Mouse (Mus musculus): ENCODE results near the gene Eef1akmt2.

Eef1akmt2 gene

DNA sequence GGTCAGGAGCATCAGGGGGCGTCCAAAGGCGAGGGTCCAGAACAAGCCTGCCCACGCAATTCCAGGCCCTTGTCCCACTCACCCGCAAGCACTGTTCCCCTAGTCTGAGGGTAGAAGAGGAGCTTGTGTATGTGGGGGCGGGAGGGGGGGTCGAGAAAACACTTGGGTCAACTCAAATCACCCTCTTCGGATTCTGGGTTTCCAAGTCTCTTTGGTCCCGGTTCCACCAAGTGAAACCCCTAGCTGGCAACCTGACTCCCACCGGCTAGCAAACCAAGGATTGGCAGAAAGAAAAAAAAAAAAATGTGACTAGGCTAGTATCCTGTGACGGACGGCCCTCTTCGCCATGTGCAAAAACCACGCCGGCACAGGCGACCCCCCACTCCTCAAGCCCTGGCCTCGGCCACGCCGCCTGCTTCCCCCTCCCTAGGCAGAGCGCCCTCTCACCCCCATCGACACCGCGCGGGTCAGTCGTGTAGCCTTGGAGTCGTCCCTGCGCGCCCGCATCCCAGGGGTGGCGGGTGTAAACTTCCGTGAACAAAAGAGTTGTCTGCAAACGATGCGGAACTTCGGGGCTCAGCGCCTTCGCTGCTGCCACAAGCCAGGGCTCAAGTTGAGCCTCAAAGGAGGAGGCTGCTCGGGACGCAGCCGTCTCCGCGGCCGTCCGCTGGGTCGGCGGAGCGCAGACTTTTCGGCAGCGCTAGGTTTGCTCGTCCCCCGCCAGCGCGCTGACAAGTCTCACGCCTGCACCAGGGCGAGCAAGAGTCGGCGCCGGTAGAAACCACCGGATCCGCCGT lies 39.7 kb downstream of the Eef1akmt2 start:
- in situ Hi-C loops (cut with MboI, MseI) = no loop called here

DNA sequence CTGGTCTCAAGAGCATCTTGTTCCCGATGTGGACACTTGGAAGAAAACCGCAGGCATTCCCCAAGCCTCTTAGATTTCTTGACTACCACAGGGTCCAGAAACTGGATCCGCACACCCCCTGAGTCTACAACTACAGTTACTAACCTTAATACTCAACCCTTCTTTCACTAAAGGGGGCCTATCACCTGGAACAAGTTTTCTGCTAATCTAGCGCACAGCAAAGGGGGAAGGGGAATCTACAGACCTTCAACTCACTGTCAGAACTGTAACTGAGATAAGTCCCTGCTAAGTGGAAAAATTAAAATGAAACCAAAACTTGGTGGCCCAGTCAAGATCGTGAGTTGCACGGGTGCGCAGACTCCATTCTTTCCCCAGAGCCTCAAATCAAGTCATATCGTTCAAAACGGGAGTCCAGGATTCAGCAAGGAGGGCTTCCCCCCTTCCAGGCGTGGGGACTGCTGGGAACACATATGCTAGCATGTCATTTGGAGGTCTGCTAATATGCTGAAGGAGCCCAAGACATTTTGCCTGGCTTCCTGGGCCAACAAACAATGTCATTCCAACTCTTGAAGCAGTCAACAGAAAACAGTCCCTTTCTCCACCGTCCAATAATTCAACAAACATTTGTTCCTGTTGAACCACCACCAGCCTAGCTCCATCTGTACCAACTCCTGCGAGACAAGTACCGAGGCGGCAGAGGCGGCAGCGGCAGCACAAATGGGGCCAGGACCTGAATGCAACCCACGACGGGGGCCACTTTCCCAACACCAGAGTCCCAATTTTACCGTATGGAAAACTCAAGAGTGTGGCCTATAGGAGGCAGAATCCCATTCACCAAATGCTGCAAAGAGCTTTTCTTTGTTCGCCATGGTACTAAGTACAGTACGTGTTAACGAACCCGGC lies 40.5 kb downstream of the Eef1akmt2 start:
- in situ Hi-C loops (cut with MboI, MseI) = no loop called here

DNA sequence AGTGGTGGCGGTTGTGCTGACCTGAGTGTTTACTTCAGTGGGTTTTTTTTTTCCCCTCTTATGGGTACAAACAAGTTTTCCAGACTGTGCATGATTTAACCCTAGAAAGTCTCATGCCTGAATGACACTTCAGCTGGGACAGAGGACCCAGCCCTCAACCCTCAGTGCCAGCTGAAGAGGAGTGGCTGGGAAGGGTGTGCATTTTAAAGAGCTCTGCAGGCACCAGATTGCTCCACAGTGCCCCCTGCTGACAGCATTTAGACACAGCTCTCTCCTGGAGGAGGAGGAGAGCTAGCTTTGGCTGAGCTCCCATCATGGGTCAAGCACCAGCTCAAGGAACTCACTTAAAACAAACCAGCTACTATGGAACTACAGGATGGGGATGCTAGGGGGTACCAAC lies 41.6 kb downstream of the Eef1akmt2 start:
- in situ Hi-C loops (cut with MboI, MseI) = no loop called here

DNA sequence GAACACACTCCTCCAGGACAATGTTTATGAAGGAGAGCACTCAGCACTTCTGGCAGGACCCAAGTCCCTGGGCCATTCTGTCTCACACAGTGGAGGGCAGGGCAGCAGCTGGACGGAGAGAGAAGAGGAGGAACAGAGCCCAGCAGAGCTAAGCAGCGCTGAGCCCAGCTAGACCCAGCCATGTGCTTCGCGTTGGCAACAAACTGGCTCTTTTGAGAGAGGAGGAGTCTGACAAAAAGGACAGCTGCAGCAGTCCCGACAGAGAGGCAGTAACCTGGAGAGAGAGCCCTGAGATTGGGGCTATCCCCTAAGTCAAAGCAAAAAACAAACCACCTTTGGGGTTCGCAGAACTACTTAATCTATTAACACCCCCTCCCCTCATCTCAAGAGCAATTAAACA lies 42.1 kb downstream of the Eef1akmt2 start:
- in situ Hi-C loops (cut with MboI, MseI) = no loop called here

DNA sequence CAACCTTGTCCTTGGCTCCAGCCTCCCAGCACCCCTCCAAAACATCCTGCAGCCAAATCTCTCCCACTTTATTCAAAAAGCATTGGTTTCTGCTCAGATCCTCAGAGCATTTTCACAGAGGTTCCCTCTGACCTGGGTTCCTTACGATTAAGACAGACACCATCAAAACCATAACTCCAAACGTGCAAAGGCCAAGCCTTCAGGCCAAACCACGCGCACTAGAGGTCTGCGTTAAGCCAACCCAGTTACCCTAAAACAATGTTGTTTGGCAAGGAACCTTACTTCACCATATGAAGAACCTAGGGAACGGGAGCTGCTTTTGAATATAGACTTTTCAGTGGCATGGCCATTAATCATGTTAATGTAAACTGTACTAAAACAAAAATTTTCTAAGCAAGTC lies 42.8 kb downstream of the Eef1akmt2 start:
- in situ Hi-C loops (cut with MboI, MseI) = no loop called here

DNA sequence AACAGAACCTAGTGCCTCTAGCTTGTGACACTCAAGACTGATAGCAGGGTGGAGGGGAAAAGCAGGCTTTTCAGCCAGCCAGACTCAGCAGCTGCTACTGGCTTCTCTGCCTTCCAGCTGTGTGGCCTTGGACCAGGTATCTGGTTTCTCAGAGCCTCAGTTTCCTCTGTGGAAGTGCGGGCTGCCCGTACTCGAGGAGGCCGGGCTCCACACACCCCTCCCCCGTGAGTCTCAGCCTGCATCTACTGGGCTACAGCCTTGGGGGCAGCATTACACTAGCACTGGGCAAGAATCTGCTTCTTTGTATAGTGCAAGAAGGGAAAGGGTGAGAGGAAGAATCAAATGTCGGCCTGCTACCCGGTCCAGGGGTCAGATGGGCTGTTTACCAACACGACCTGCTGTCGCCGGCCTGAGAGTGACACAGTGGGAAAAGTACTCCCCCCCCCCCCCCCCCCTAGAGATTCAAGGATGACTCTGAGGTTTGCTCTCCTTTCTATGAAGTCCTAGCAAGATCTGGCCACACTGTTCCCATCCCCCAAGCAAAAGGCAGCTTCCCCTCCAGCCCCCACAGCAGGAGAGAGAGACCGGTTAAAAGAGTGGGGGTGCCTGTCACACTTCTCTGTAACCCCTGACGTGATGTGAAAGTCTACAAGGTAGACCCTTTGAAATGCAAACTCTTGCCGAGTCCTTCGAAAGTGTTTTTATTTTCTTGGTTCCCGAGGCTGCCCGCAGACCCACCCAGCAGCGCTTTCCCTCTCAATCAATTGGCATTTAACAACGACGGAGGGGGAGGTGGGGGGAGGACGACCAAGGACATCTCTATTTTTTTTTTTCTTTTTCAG lies 43.4 kb downstream of the Eef1akmt2 start:
- in situ Hi-C loops (cut with MboI, MseI) = no loop called here

DNA sequence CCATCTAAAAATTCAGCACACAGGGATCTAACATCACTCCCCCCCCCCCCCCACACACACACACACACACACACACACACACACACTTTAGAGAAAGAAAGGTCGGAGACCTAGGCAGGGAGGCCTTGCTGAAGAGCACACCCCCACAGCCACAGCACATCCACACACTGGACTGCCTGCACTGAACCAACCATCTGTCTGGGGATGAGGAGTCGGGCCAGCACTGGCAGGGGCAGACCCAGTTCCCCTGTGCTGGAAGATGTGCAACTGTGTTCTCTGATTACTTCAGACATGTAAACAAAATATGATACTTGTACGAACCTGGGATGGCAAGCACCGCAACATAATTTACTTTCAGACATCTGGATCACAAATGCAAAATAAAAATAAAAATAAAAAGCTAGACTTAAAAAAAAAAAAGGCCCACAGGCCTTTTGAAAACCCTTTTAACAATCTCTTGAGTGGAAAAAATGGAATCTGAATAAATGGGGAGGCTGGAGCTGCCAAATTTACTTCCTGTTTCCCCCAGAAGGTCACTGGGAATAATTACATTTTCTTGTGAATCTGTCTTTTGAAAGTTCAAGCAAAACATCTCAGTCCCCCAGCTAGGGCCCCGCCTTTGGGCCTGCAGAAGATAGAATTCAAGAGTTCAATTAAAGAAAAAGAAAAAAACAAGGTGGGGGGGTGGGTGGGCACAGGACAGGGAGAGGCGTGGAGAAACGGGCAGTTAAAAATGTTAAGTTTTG lies 44.2 kb downstream of the Eef1akmt2 start:
- in situ Hi-C loops (cut with MboI, MseI) = no loop called here

DNA sequence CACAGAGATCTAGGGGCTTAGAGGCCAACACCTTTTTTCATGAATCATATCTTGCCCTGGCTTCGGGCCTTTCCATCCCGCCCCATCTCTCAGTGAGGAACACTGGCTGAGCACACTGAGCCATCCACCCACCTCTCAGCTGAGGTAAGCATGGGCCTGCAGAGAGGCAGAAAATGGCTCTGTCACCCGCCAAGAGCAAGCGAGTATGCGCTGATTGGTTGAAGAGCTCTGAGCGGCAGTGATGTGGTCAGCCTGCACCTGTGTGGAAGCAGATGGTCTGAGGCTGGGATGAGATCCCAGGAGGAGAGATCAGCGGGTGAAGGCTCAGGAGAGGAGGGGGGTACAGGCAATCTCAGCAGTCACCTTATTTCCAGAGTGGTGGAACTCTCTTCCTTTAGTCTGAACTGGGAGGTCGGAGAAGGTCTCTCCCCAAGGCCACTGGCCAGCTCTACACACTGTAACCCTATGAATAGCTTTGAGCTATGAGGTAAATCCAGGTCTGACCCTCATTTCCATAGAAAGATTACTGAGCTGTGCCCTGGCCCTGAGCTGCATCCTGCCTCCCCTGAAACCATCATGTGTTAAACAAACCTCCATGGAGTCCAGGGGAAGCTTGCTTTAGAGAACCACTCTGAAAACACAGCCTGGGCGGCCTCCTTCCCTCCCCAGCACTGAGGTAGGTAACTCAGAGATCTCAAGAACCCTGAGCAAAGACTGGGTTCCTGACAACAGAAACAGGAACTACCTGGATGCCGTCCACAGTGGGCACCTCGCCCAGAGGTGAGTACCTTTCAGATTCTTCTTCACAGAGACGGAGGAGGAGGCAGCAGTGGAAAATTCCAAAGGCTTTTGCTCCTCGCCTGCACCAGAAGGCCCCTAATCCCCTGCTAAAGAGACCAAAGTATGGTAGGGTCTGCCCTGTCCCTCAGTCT lies 45.3 kb downstream of the Eef1akmt2 start:
- in situ Hi-C loops (cut with MboI, MseI) = no loop called here

DNA sequence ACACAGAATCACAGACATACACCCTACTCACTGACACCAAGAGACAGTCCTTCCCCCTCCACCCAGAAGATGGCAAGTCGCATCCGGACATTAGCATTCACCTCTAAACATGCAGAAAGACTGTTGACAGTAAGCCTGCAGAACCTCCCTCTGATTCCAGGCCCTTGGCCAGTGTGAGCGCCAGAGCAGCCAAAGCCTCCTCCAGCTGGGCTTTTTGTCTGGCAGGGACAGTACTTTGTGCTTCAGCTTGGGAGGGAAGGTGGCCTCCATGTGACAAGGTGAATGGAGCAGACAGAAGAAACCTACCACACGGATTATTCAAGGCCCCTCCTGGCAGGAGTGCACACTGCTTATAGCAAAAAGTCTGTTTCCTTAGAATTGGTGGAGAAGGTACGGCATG lies 46.2 kb downstream of the Eef1akmt2 start:
- in situ Hi-C loops (cut with MboI, MseI) = no loop called here

DNA sequence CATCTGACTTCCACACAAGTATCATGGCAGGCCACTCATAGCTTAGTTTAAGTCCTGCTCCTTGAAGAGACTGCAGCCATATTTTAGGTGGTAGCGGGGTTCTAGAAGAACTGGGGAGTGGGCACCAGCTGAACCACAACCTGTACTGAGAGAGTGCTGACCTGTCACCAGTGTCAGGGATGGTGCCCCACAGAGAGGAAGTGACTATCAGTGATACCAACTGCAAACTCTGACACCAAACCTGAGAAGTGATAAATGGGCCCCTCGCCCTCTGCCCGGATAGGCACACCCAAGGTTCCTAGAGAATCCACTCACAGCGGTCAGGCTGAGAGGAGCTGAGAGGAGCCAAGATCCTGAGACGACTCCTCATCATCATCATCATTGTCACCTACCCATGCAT lies 47.5 kb downstream of the Eef1akmt2 start:
- in situ Hi-C loops (cut with MboI, MseI) = loop anchor here (5.0 kb wide), 1 partner anchor 38 kb away; no protein-coding TSS in a partner anchor

DNA sequence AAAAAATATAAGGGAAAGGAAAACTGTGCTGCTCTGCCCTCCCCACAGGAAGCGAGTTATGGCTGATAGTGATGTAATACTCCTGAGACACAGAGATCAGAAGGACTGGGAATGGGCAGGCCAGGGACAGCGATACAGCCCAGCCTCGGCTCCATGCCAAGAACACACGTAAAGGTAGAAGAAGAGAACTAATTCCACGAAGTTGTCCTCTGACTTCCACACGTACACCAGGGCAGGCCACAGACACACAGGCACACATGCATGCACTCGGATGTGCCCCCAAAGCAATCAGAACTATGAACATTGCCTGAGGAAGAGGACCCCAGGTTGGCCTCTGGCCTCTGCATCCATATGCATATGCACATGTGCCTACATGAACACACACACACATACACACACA lies 48.0 kb downstream of the Eef1akmt2 start:
- in situ Hi-C loops (cut with MboI, MseI) = loop anchor here (5.0 kb wide), 1 partner anchor 37 kb away; no protein-coding TSS in a partner anchor

DNA sequence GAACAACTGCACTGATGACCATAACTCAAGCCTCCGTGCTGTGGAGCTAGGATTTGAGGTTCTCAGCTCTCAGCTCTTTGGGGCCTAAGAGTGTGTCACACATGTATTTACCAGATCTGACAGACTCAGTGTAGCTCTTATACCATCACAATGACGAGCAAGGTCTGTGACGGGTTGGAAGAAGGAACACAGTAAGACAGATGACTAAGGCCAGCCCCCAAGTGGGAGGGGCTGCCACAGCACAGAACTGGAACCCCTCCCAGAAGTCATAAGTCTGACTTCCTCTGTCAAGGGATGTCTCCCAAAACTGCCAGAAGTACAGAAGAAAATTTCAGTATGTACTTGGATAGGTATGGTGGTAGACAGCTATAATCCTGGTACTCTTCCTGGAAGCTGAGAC lies 48.5 kb downstream of the Eef1akmt2 start:
- in situ Hi-C loops (cut with MboI, MseI) = loop anchor here (5.0 kb wide), 1 partner anchor 37 kb away; no protein-coding TSS in a partner anchor

DNA sequence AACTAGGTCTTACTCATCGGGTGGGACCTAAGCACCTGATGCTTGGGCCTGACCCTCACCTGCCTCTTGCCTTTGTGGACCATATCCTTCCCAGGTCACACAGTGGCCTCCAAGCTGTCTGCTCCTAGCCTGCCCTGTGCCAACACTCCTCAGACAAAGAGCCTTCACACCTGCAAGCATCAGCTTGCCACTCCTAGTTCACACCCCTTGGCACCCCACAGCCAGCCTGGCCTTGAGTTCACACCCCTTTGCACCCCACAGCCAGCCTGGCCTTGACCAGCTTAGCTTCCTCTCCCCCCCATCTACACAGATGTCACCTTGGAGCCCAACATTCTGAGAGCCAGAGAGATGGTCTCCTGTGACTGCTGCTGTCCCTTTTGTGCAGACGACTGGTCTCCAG lies 49.1 kb downstream of the Eef1akmt2 start:
- in situ Hi-C loops (cut with MboI, MseI) = loop anchor here (5.0 kb wide), 1 partner anchor 36 kb away; no protein-coding TSS in a partner anchor

DNA sequence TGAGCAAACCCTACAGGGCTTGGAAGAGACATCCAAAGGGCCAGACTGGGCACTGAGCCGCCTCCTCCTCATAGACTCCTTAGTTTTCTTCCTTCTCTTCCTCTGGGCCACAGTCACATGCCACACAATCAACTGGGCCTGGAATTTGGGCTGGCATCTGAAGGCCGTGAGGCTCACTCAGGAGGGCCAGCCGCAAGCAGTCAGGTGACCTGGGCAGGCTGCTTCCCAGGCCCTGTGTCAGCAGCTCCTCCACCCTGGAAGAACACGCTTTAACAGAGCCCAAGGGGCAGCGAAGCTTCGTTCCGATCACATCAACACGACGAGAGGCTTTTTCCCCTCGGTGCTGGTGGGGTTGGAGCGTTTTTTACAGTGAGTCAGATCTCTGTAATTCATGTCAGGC lies 49.8 kb downstream of the Eef1akmt2 start:
- in situ Hi-C loops (cut with MboI, MseI) = loop anchor here (5.0 kb wide), 1 partner anchor 35 kb away; no protein-coding TSS in a partner anchor

DNA sequence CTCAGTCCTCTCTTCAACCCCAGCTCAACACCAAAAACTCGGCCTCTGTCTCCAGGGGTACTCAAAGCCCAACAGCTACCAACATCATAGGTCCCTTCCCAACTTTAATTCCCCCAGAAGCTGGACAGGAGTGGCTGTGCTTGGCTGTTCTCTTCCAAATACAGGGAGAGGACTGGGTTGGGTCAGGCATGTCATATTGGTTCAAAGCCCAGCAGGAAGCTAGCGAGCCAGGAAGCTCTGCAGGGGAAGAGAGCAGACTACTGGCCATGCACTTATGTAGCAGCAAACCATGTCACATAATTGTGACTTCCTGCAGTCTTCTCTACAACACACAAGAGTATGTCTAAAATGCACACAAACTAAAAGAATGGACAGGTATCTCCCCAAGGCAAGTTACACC lies 50.4 kb downstream of the Eef1akmt2 start:
- in situ Hi-C loops (cut with MboI, MseI) = loop anchor here (5.0 kb wide), 1 partner anchor 35 kb away; no protein-coding TSS in a partner anchor

DNA sequence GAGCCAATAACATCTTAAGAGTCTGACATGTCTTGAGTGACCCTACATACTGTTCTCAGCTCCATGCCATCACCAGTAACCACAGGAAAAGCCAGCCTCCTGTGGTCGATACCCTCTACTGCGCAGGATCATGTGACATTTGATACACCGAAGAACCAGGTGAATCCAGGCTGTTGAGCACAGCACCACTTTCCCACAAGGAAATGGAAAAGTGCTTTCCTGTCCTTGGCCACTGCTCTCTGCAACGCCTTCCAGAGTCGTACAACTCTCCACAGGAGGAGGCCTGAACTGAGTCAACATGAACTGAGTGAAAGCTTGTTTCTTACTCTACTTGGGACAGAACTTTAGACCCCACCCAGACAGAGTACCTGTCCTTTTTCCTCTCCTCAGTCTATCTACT lies 51.0 kb downstream of the Eef1akmt2 start:
- in situ Hi-C loops (cut with MboI, MseI) = loop anchor here (5.0 kb wide), 1 partner anchor 34 kb away; no protein-coding TSS in a partner anchor

DNA sequence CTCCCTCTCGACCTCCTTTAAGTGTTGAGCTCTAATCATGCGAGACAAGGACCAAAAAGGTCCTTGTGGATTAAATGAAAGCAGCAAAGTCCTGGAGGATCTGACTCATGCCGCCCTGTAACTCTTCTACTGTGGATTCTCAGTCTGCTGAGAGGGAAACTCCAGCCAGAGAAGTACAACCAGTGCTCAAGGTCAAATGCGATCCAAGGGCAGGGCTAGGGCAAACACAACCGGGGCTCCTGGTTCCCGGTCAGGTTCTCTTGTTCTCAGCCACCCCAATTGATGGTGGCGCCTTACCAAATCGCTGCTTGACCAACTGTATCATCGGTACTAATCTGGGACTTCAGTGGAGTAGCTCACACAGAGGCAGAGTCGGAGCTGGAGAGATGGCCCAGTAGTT lies 51.6 kb downstream of the Eef1akmt2 start:
- in situ Hi-C loops (cut with MboI, MseI) = loop anchor here (5.0 kb wide), 1 partner anchor 34 kb away; no protein-coding TSS in a partner anchor

DNA sequence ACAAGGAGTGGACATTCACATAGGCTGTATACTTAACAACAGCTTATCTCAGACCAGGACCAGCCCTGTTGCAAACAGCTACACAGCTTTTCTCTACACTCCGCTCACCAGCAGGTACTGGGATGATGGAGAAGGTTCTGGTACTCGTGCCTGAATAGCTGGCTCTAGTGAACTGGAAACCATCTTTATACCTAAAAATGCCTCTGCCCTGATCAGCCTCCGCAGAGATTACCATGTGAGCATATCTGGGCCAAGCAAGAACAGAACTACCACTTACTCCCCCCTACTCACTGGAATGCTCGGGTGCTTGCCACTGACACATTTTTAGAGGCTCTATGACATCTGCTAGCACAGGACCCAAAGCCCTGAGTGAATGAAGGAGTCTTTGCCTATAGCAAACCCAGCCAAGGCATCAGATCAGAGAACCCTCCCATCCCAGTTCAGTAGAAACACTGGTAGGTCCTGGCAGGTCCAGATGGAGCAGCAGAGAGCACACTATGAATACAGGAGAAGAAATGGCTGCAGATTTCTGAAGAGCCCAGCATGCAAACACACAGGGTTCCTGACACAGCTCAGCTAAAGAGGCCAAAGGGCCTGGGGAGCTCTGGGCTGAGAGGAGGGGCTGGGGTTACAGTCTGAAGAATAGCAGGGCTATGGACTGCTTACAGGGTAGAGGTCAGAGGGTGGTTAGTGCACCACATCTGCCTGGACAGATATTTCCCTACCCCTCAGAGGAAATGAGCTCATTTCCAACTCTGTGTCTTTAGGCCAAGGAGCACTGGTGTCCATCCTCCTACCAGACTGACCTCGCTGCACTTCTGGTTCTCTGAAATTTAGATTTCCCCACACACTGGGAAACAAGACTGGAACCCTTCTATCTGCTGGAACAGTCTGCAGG lies 53.1 kb downstream of the Eef1akmt2 start:
- in situ Hi-C loops (cut with MboI, MseI) = loop anchor here (5.0 kb wide), 1 partner anchor 32 kb away; no protein-coding TSS in a partner anchor

Measured in regulatory T cell (primary cell).